Mouse (Mus musculus) heart, embryonic 12.5 days (tissue): Measurements from ENCODE around the gene Kcnj6. TPM values are rescaled to one million over a fixed set of nuclear protein-coding genes. Genes with fewer than 3 reads are reported as not detected.

Experiments
- ATAC-seq: fragments of 200-750 bp; cut with Nextera tagmentation; 2 replicates; pipeline ENCODE4 v1.8.0; 2017; ENCODE audit warnings: moderate TSS enrichment, moderate library complexity; ENCODE audit not compliant: insufficient number of reproducible peaks, low FRiP score
- H3K27ac ChIP-seq: fragments of 300-500 bp; sonication (generic); 2 replicates; pipeline ENCODE4 v1.5.1; 2016; ENCODE audit warnings: mild to moderate bottlenecking, moderate library complexity; ENCODE audit not compliant: poor library complexity, severe bottlenecking
- H3K27me3 ChIP-seq: fragments of 300-500 bp; sonication (generic); replicated peaks from 2 replicates; pipeline ENCODE4 v1.6.1; 2016; ENCODE audit warnings: mild to moderate bottlenecking, moderate library complexity
- H3K36me3 ChIP-seq: fragments of 300-500 bp; sonication (generic); 2 replicates; pipeline ENCODE4 v1.6.1; 2016; ENCODE audit warnings: mild to moderate bottlenecking, moderate library complexity
- H3K4me1 ChIP-seq: fragments of 300-500 bp; sonication (generic); replicated peaks from 2 replicates; pipeline ENCODE4 v1.6.1; 2016; ENCODE audit warnings: mild to moderate bottlenecking
- H3K4me2 ChIP-seq: fragments of 300-500 bp; sonication (generic); 2 replicates; pipeline ENCODE4 v1.6.1; 2016; ENCODE audit warnings: mild to moderate bottlenecking, moderate library complexity
- H3K4me3 ChIP-seq: fragments of 300-500 bp; sonication (generic); 2 replicates; pipeline ENCODE4 v1.5.1; 2016; ENCODE audit warnings: mild to moderate bottlenecking
- H3K9ac ChIP-seq: fragments of 300-500 bp; sonication (generic); 2 replicates; pipeline ENCODE4 v1.6.1; 2016; ENCODE audit warnings: mild to moderate bottlenecking, moderate library complexity
- H3K9me3 ChIP-seq: fragments of 300-500 bp; sonication (generic); replicated peaks from 2 replicates; pipeline ENCODE4 v1.6.1; 2016; ENCODE audit warnings: mild to moderate bottlenecking, moderate library complexity
- WGBS: fragments of 180-500 bp; shearing (Covaris S2); methylation state at CpG from one replicate; pipeline ENCODE4 v1.1.7; 2016; 5-methylcytosine and 5-hydroxymethylcytosine counted together
- microRNA-seq: library from miRNA; unstranded; fragments of <30 nt; microRNA quantifications from one replicate; pipeline ENCODE4, GENCODE M21; 2017
- polyA plus RNA-seq: library from polyadenylated mRNA; unstranded; fragments of >200 nt; fragmentation: Nextera tagmentation; extraction: Ambion mirVana; gene quantifications from 2 replicates; pipeline ENCODE4 v1.2.1, GENCODE M21; 2016

The Kcnj6 gene
- polyA plus RNA-seq, 1 experiment from 2014 or later, result 0.06 TPM

GRCm38 (mm10) chr16:94720476-94721153, 276.9 kb downstream of the Kcnj6 start:
- Histone ChIP-seq H3K4me3 (no peak overlapping the region), H3K36me3 (no peaks in the 10 kb centered on the region), H3K27me3 (no peaks in the 10 kb centered on the region), H3K9ac (peak overlapping the region; percentile 61), H3K4me2 (peak overlapping the region; percentile 59), H3K27ac (peak overlapping the region; percentile 98), H3K4me1 (peaks cover 47% of the 10 kb centered on the region), H3K9me3 (peaks cover 7% of the 10 kb centered on the region; the same call in 1 of the 2 replicates)
- ATAC-seq, result no peak
- 58% methylated on average over 7 of the region's 7 CpGs for WGBS

GRCm38 (mm10) chr16:94719488-94719887, 278.0 kb downstream of the Kcnj6 start:
- Histone ChIP-seq H3K27ac (peak overlapping the region; percentile 72), H3K9me3 (peaks cover 7% of the 10 kb centered on the region; the same call in 1 of the 2 replicates), H3K4me3 (no peak overlapping the region), H3K9ac (no peak overlapping the region), H3K36me3 (no peaks in the 10 kb centered on the region), H3K27me3 (no peaks in the 10 kb centered on the region), H3K4me2 (no peak overlapping the region), H3K4me1 (peaks cover 40% of the 10 kb centered on the region)
- no peak for ATAC-seq
- 54% methylated on average over 4 of the region's 4 CpGs for WGBS

- Histone ChIP-seq H3K27me3 (no peaks in the 10 kb centered on the region), H3K27ac (peak overlapping the region; percentile 72), H3K4me3 (no peak overlapping the region), H3K9me3 (peaks cover 7% of the 10 kb centered on the region; the same call in 1 of the 2 replicates), H3K4me1 (peaks cover 36% of the 10 kb centered on the region), H3K9ac (peak overlapping the region; percentile 33; the same call in 1 of the 2 replicates), H3K36me3 (no peaks in the 10 kb centered on the region), H3K4me2 (no peak overlapping the region)
- 48% methylated on average over 4 of the region's 4 CpGs for WGBS
- no peak for ATAC-seq
These were observed 278.6 kb downstream of the Kcnj6 start for GRCm38 (mm10) chr16:94718919-94719318.

GRCm38 (mm10) chr16:94717051-94717450, 280.4 kb downstream of the Kcnj6 start:
- Histone ChIP-seq H3K27ac (no peak overlapping the region), H3K4me3 (no peak overlapping the region), H3K36me3 (no peaks in the 10 kb centered on the region), H3K27me3 (no peaks in the 10 kb centered on the region), H3K4me1 (peaks cover 30% of the 10 kb centered on the region), H3K9me3 (peaks cover 7% of the 10 kb centered on the region; the same call in 1 of the 2 replicates), H3K4me2 (no peak overlapping the region), H3K9ac (no peak overlapping the region)
- ATAC-seq, result no peak
- 90% methylated on average over 11 of the region's 11 CpGs for WGBS

- H3K4me1 ChIP-seq, result peaks cover 16% of the 10 kb centered on the region
- no peaks in the 10 kb centered on the region for H3K36me3 ChIP-seq
- 63% methylated on average over 14 of the region's 14 CpGs for WGBS
- peaks cover 7% of the 10 kb centered on the region; the same call in 1 of the 2 replicates for H3K9me3 ChIP-seq
- no peak overlapping the region for H3K27ac ChIP-seq
- no peak for ATAC-seq
- H3K4me2 ChIP-seq, result no peak overlapping the region
- no peak overlapping the region for H3K4me3 ChIP-seq
- H3K27me3 ChIP-seq, result no peaks in the 10 kb centered on the region
- no peak overlapping the region for H3K9ac ChIP-seq
These were observed 283.0 kb downstream of the Kcnj6 start for GRCm38 (mm10) chr16:94714483-94714882.

- WGBS, result 8% methylated on average over 25 of the region's 25 CpGs
These were observed 283.9 kb downstream of the Kcnj6 start for GRCm38 (mm10) chr16:94713480-94714094.

GRCm38 (mm10) chr16:94701971-94702370, 295.5 kb downstream of the Kcnj6 start:
- Histone ChIP-seq H3K9me3 (no peaks in the 10 kb centered on the region), H3K4me3 (no peak overlapping the region), H3K27ac (no peak overlapping the region), H3K4me1 (no peaks in the 10 kb centered on the region; the same call in 1 of the 2 replicates), H3K9ac (no peak overlapping the region), H3K4me2 (no peak overlapping the region), H3K36me3 (no peaks in the 10 kb centered on the region), H3K27me3 (no peaks in the 10 kb centered on the region)
- 78% methylated on average over 4 of the region's 4 CpGs for WGBS
- no peak for ATAC-seq

More at GRCm38 (mm10) chr16:94713480-94714094, 283.9 kb downstream of the Kcnj6 start:
- peak overlapping the region; percentile 28 for H3K4me3 ChIP-seq
- H3K9ac ChIP-seq, result peak overlapping the region; percentile 62
- H3K4me2 ChIP-seq, result peak overlapping the region; percentile 64
- H3K27ac ChIP-seq, result no peak overlapping the region
- H3K9me3 ChIP-seq, result peaks cover 7% of the 10 kb centered on the region; the same call in 1 of the 2 replicates
- no peaks in the 10 kb centered on the region for H3K36me3 ChIP-seq
- H3K4me1 ChIP-seq, result peaks cover 7% of the 10 kb centered on the region
- H3K27me3 ChIP-seq, result no peaks in the 10 kb centered on the region
- ATAC-seq, result peak; percentile 81

- H3K36me3 ChIP-seq, result no peaks in the 10 kb centered on the region
- H3K4me2 ChIP-seq, result no peak overlapping the region
- no peak overlapping the region for H3K4me3 ChIP-seq
- no peaks in the 10 kb centered on the region; the same call in 1 of the 2 replicates for H3K4me1 ChIP-seq
- H3K9me3 ChIP-seq, result no peaks in the 10 kb centered on the region
- ATAC-seq, result no peak
- WGBS, result 78% methylated on average over 4 of the region's 4 CpGs
- H3K9ac ChIP-seq, result no peak overlapping the region
- no peaks in the 10 kb centered on the region for H3K27me3 ChIP-seq
- no peak overlapping the region for H3K27ac ChIP-seq
These were observed 296.4 kb downstream of the Kcnj6 start for GRCm38 (mm10) chr16:94701141-94701540.

Small RNA genes within 50 kb of the gene (microRNA-seq; reads per million reads assigned to microRNA genes)
- not detected for gene Gm22745
